Mouse (Mus musculus): Measurements from ENCODE around the gene Olfr877. TPM values are rescaled to one million over a fixed set of nuclear protein-coding genes. Genes with fewer than 3 reads are reported as not detected.

The Olfr877 gene
- 0.29 TPM in 1 of 2 replicates, not detected in the other for polyA plus RNA-seq (2012; rRNA removed)

GRCm38 (mm10) chr9:37853969-37854368 lies at the start of gene Olfr877:
Gene Olfr877 (plus strand): TSS chr9:37854269.

GRCm38 (mm10) chr9:37896661-37897060 lies 42.6 kb downstream of the Olfr877 start, which contains the start of gene Olfr145:
Gene Olfr145 (plus strand): TSS chr9:37896724.

Other genes with a start within 250 kb of the Olfr877 start
- 1.5 and 1.6 TPM in 2 replicates for gene Spa17, start 240.5 kb upstream of the Olfr877 start, polyA plus RNA-seq (2012; rRNA removed)
- gene Tbrg1, start 197.0 kb upstream of the Olfr877 start, polyA plus RNA-seq (2012; rRNA removed) = 45.1 and 55.5 TPM in 2 replicates
- gene Panx3, start 185.0 kb upstream of the Olfr877 start, polyA plus RNA-seq (2012; rRNA removed) = 0.13 and 0.24 TPM in 2 replicates
- not detected in 2 replicates for gene Olfr160, start 138.0 kb upstream of the Olfr877 start, polyA plus RNA-seq (2012; rRNA removed)
- 0.18 TPM in 1 of 2 replicates, not detected in the other for gene Olfr874, start 109.2 kb upstream of the Olfr877 start, polyA plus RNA-seq (2012; rRNA removed)
- gene Olfr875, start 82.4 kb upstream of the Olfr877 start, polyA plus RNA-seq (2012; rRNA removed) = 0.33 and 0.42 TPM in 2 replicates
- not detected in 2 replicates for gene Olfr876, start 51.2 kb upstream of the Olfr877 start, polyA plus RNA-seq (2012; rRNA removed)
- gene Olfr145, start 42.5 kb downstream of the Olfr877 start, polyA plus RNA-seq (2012; rRNA removed) = not detected in 2 replicates
- 0.35 TPM in 1 of 2 replicates, not detected in the other for gene Olfr878, start 63.6 kb downstream of the Olfr877 start, polyA plus RNA-seq (2012; rRNA removed)
- gene Olfr881, start 137.6 kb downstream of the Olfr877 start, polyA plus RNA-seq (2012; rRNA removed) = not detected in 2 replicates
- gene Olfr883, start 171.5 kb downstream of the Olfr877 start, polyA plus RNA-seq (2012; rRNA removed) = not detected in 2 replicates
- gene Olfr884, start 192.3 kb downstream of the Olfr877 start, polyA plus RNA-seq (2012; rRNA removed) = not detected in 2 replicates
- gene Olfr885, start 207.1 kb downstream of the Olfr877 start, polyA plus RNA-seq (2012; rRNA removed) = not detected in 2 replicates
- gene Olfr887, start 229.8 kb downstream of the Olfr877 start, polyA plus RNA-seq (2012; rRNA removed) = not detected in 2 replicates

Data from ovary, adult 2 months (tissue).